Mouse (Mus musculus) bone marrow macrophage, adult 2 months (primary cell): ENCODE measurements around the gene Skiv2l.
"Not testable (repeated sequence)": the region's sequence is repeated elsewhere in the genome, so short reads cannot be mapped to it uniquely, and the experiment has no call there.

Experiments used
- CTCF ChIP-seq: IDR thresholded peaks from 2 replicates; pipeline ENCODE4 v1.5.1; 2012; ENCODE audit warnings: low read depth, mild to moderate bottlenecking, low read length, moderate library complexity
- POLR2A ChIP-seq: IDR thresholded peaks from 2 replicates; pipeline ENCODE4 v1.6.1; 2012; ENCODE audit warnings: mild to moderate bottlenecking, low read depth, low read length, borderline replicate concordance

- not testable (repeated sequence) for TF ChIP-seq POLR2A
- peak; percentile 87 for TF ChIP-seq CTCF
Measured at GRCm38 (mm10) chr17:34813747-34814146, 36.3 kb downstream of the Skiv2l start.
